Mouse (Mus musculus) hindbrain, embryonic 12.5 days (tissue): ENCODE data around the gene Crim1. TPM values are rescaled to one million over a fixed set of nuclear protein-coding genes. Genes with fewer than 3 reads are reported as not detected.

ENCODE experiments used
- ATAC-seq: fragments of 200-750 bp; cut with Nextera tagmentation; 2 replicates; pipeline ENCODE4 v1.8.0; 2017; ENCODE audit warnings: moderate TSS enrichment; ENCODE audit not compliant: low FRiP score
- H3K27ac ChIP-seq: fragments of 300-500 bp; sonication (generic); 2 replicates; pipeline ENCODE4 v1.5.1; 2016; ENCODE audit warnings: mild to moderate bottlenecking
- H3K27me3 ChIP-seq: fragments of 300-500 bp; sonication (generic); 2 replicates; pipeline ENCODE4 v1.6.1; 2016; ENCODE audit warnings: mild to moderate bottlenecking
- H3K36me3 ChIP-seq: fragments of 300-500 bp; sonication (generic); 2 replicates; pipeline ENCODE4 v1.6.1; 2016; ENCODE audit warnings: mild to moderate bottlenecking
- H3K4me1 ChIP-seq: fragments of 300-500 bp; sonication (generic); 2 replicates; pipeline ENCODE4 v1.6.1; 2016
- H3K4me2 ChIP-seq: fragments of 300-500 bp; sonication (generic); replicated peaks from 2 replicates; pipeline ENCODE4 v1.6.1; 2016; ENCODE audit warnings: mild to moderate bottlenecking
- H3K4me3 ChIP-seq: fragments of 300-500 bp; sonication (generic); 2 replicates; pipeline ENCODE4 v1.5.1; 2016; ENCODE audit warnings: mild to moderate bottlenecking
- H3K9ac ChIP-seq: fragments of 300-500 bp; sonication (generic); 2 replicates; pipeline ENCODE4 v1.6.1; 2016; ENCODE audit warnings: mild to moderate bottlenecking, moderate library complexity
- H3K9me3 ChIP-seq: fragments of 300-500 bp; sonication (generic); replicated peaks from 2 replicates; pipeline ENCODE4 v1.6.1; 2016; ENCODE audit warnings: mild to moderate bottlenecking
- WGBS: fragments of 180-500 bp; shearing (Covaris S2); methylation state at CpG from one replicate; pipeline ENCODE4 v1.1.7; 2016; 5-methylcytosine and 5-hydroxymethylcytosine counted together
- polyA plus RNA-seq: library from polyadenylated mRNA; unstranded; fragments of >200 nt; fragmentation: Nextera tagmentation; extraction: Ambion mirVana; gene quantifications from 2 replicates; pipeline ENCODE4 v1.2.1, GENCODE M21; 2016

Crim1 gene
- polyA plus RNA-seq, 1 experiment from 2014 or later = 11.0 TPM

GRCm38 (mm10) chr17:78321216-78321835 is 121.3 kb downstream of the Crim1 start:
- Histone ChIP-seq H3K4me2 (no peak overlapping the region), H3K27me3 (no peaks in the 10 kb centered on the region), H3K27ac (no peak overlapping the region), H3K9me3 (no peaks in the 10 kb centered on the region), H3K4me1 (peaks cover 3% of the 10 kb centered on the region; the same call in 1 of the 2 replicates), H3K9ac (no peak overlapping the region), H3K36me3 (no peaks in the 10 kb centered on the region), H3K4me3 (no peak overlapping the region)
- 84% methylated on average over 11 of the region's 11 CpGs for WGBS
- no peak for ATAC-seq

GRCm38 (mm10) chr17:78322369-78323335 is 122.6 kb downstream of the Crim1 start:
- no peak overlapping the region for H3K27ac ChIP-seq
- no peaks in the 10 kb centered on the region for H3K36me3 ChIP-seq
- H3K9ac ChIP-seq = no peak overlapping the region
- 57% methylated on average over 18 of the region's 18 CpGs for WGBS
- no peaks in the 10 kb centered on the region for H3K27me3 ChIP-seq
- H3K9me3 ChIP-seq = no peaks in the 10 kb centered on the region
- H3K4me1 ChIP-seq = peaks cover 3% of the 10 kb centered on the region; the same call in 1 of the 2 replicates
- H3K4me3 ChIP-seq = no peak overlapping the region
- ATAC-seq = no peak
- H3K4me2 ChIP-seq = no peak overlapping the region

DNA sequence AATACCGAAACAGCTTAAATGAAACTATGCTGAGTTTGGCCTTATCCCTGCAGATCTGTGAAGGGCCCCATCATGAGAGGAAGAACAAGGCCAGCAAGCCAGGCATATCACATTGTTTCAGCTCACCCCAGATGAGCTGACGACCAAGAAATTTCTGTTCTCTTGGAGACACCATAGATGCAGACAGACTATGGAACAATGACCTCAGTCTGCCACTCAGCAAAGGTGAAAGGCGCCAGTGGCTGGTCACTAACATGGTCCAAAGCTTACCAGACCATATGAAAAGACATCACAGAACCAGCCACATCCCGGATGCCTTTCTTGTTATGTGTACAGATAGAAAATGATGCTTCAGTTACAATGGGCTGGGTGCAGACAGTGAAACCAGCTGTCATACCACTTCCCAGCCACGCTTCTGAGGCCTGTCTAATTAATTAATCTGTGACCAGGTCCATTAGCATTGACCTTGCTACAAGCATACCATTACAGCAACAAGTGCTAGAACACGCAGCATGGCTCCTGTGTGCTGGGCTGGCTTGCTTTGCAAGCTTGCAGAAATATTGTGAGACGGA is 125.8 kb downstream of the Crim1 start:
- Histone ChIP-seq H3K36me3 (no peaks in the 10 kb centered on the region), H3K9ac (no peak overlapping the region), H3K4me2 (no peak overlapping the region), H3K27me3 (no peaks in the 10 kb centered on the region), H3K4me3 (no peak overlapping the region), H3K4me1 (peaks cover 3% of the 10 kb centered on the region; the same call in 1 of the 2 replicates), H3K27ac (no peak overlapping the region), H3K9me3 (no peaks in the 10 kb centered on the region)
- 0 out of 2 replicates have a peak, but pooled peaks have one; percentile 46 for ATAC-seq
- 60% methylated on average over 7 of the region's 7 CpGs for WGBS

DNA sequence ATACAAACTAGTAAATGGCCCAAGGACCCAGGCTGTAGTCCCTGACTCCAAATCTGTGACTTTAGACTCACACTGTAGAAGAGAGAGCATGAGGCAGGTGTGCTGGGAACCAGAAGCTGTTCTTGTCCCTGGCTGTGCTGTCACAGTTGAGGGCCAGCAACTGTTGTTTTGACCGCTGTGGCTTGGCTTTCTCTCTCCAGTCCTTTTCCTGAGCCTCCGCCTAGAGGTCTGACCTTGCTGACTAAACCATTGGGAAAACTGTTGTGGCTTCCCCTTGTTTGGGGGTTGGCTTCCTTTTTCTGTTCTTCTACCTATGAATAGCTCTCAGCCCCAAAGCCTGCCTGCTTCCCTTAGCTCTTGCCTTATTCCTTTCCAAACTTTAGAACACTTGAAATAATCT is 126.3 kb downstream of the Crim1 start:
- peaks cover 3% of the 10 kb centered on the region; the same call in 1 of the 2 replicates for H3K4me1 ChIP-seq
- 72% methylated on average over 2 of the region's 2 CpGs for WGBS
- H3K9me3 ChIP-seq = no peaks in the 10 kb centered on the region
- H3K4me2 ChIP-seq = no peak overlapping the region
- H3K27me3 ChIP-seq = no peaks in the 10 kb centered on the region
- ATAC-seq = 0 out of 2 replicates have a peak, but pooled peaks have one; percentile 19
- no peaks in the 10 kb centered on the region for H3K36me3 ChIP-seq
- no peak overlapping the region for H3K4me3 ChIP-seq
- H3K9ac ChIP-seq = no peak overlapping the region
- H3K27ac ChIP-seq = no peak overlapping the region

GRCm38 (mm10) chr17:78327187-78327586 is 127.1 kb downstream of the Crim1 start:
- Histone ChIP-seq H3K4me2 (no peak overlapping the region), H3K4me3 (no peak overlapping the region), H3K9me3 (no peaks in the 10 kb centered on the region), H3K36me3 (no peaks in the 10 kb centered on the region), H3K27ac (no peak overlapping the region), H3K9ac (no peak overlapping the region), H3K4me1 (peaks cover 3% of the 10 kb centered on the region; the same call in 1 of the 2 replicates), H3K27me3 (no peaks in the 10 kb centered on the region)
- 86% methylated on average over 4 of the region's 4 CpGs for WGBS
- no peak for ATAC-seq

DNA sequence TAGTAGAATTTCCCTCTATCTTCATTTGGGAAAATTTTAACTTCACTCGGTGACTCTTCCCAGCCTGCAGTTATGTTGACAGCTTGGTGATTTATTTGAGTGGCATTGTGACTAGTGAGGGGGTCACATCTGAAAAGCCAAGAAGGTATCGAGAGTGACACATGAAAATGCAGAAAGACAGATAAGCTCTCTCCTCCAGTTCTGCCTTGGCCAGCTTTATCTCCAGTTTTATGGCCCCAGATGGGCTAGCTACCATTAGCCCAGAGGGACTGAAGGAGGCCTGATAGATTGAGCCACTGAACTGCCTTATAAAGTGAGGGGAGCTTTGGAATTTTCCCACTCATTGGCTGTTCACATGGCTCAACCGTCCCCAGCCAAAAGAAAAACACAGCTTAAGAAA is 128.2 kb downstream of the Crim1 start:
- no peaks in the 10 kb centered on the region for H3K36me3 ChIP-seq
- H3K9ac ChIP-seq = no peak overlapping the region
- no peaks in the 10 kb centered on the region for H3K27me3 ChIP-seq
- no peak for ATAC-seq
- H3K27ac ChIP-seq = no peak overlapping the region
- no peak overlapping the region for H3K4me2 ChIP-seq
- WGBS = 49% methylated on average over 3 of the region's 3 CpGs
- no peak overlapping the region for H3K4me3 ChIP-seq
- no peaks in the 10 kb centered on the region for H3K9me3 ChIP-seq
- peaks cover 3% of the 10 kb centered on the region; the same call in 1 of the 2 replicates for H3K4me1 ChIP-seq

DNA sequence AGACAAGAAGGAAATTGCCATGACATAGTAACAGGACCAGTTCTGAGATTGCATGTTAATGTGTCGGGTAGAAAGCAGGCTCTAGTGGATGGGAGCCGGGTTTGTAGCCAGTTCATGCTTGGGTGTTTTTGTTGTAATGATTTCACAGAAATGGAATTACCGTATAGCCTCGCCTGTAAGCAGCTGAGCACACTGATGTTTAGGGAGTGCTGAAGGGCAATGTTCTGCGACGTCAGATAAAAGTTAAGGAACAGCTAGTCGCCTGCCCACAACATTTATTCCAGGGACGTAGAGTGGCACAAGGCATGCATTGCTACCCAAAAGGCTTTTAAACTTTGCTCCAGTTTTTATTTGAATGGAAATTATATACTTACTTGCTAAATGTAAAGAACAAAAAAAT is 131.4 kb downstream of the Crim1 start:
- H3K36me3 ChIP-seq = 0 out of 2 replicates have a peak, but pooled peaks cover 11% of the 10 kb centered on the region

DNA sequence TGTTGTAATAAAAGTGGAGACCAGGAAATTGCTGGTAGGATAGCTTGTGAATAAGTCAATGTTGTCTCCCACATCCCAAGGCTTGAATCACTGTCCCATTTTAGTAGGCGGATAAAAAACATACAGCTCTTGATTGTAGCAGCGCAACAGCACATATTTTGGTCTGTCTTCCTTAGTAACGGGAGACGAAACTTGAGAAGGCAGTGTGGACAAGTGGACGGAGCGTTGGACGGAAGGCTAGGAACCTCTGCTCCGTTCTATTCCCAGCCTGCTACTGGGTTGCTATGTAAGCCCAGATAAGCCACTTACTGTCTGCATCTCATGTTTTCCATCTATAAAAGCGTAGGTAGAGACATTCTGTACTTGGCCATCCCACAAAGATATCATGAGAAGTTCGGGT is 133.2 kb downstream of the Crim1 start:
- H3K36me3 ChIP-seq = peaks cover 11% of the 10 kb centered on the region; the same call in 1 of the 2 replicates
- no peak overlapping the region for H3K9ac ChIP-seq
- WGBS = 97% methylated on average over 10 of the region's 10 CpGs
- H3K4me2 ChIP-seq = no peak overlapping the region
- H3K4me1 ChIP-seq = no peaks in the 10 kb centered on the region
- H3K4me3 ChIP-seq = no peak overlapping the region
- H3K9me3 ChIP-seq = no peaks in the 10 kb centered on the region
- H3K27ac ChIP-seq = no peak overlapping the region
- H3K27me3 ChIP-seq = no peaks in the 10 kb centered on the region
- ATAC-seq = no peak

More for the DNA sequence above, 131.4 kb downstream of the Crim1 start:
- no peak overlapping the region for H3K27ac ChIP-seq
- no peak overlapping the region for H3K9ac ChIP-seq
- H3K27me3 ChIP-seq = no peaks in the 10 kb centered on the region
- no peak for ATAC-seq
- H3K4me1 ChIP-seq = no peaks in the 10 kb centered on the region; the same call in 1 of the 2 replicates
- H3K4me3 ChIP-seq = no peak overlapping the region
- H3K4me2 ChIP-seq = no peak overlapping the region
- 79% methylated on average over 8 of the region's 8 CpGs for WGBS
- H3K9me3 ChIP-seq = no peaks in the 10 kb centered on the region

DNA sequence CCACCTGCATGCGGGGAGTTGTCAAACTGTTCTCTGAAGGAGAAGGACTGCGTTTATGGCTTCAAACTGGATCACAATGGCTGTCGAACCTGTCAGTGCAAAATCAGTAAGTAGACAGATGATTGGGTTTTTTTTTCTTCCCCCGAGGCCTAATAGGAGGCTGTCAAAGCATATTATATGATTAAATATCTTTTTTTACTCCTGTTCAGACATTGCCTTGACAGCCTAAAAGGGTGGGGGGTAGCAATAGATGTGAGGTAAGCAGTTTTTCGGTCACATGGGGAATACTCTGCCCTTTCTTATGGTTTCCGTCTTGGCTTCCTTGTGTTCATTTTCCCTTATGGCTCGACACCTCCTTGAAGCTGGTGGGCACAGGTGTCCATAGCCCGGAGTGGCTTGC is 135.2 kb downstream of the Crim1 start:
- no peak overlapping the region for H3K4me3 ChIP-seq
- no peaks in the 10 kb centered on the region for H3K9me3 ChIP-seq
- H3K27ac ChIP-seq = no peak overlapping the region
- no peak overlapping the region for H3K4me2 ChIP-seq
- WGBS = 78% methylated on average over 8 of the region's 8 CpGs
- no peak for ATAC-seq
- H3K9ac ChIP-seq = no peak overlapping the region
- H3K36me3 ChIP-seq = peaks cover 11% of the 10 kb centered on the region; the same call in 1 of the 2 replicates
- no peaks in the 10 kb centered on the region for H3K4me1 ChIP-seq
- H3K27me3 ChIP-seq = no peaks in the 10 kb centered on the region

DNA sequence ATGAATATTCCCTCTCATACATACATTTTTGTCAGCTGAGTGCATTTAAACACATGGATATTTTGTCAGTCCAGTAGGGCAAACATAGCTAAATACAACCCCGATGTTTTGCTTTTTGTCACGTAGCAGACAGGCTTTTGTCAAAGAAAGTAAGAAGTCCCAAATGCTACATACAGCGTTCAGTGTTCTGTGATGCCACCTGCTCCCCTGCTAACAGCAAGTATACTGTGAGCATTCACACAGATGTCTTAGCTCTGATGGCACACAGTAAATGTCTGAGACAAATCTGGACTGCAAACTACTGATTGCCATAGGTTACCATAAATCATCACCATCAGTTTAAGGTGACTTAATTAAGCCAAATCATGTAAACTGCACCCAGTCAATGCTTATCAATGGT is 143.6 kb downstream of the Crim1 start:
- peaks cover 6% of the 10 kb centered on the region for H3K36me3 ChIP-seq
- WGBS = 90% methylated on average over 3 of the region's 3 CpGs
- no peak overlapping the region for H3K27ac ChIP-seq
- no peaks in the 10 kb centered on the region for H3K4me1 ChIP-seq
- H3K27me3 ChIP-seq = no peaks in the 10 kb centered on the region
- no peak overlapping the region for H3K9ac ChIP-seq
- H3K9me3 ChIP-seq = no peaks in the 10 kb centered on the region
- H3K4me2 ChIP-seq = no peak overlapping the region
- no peak overlapping the region for H3K4me3 ChIP-seq
- ATAC-seq = no peak

GRCm38 (mm10) chr17:78347111-78347801 is 147.2 kb downstream of the Crim1 start:
- no peak for ATAC-seq
- Histone ChIP-seq H3K27me3 (no peaks in the 10 kb centered on the region), H3K36me3 (peaks cover 6% of the 10 kb centered on the region; the same call in 1 of the 2 replicates), H3K4me1 (0 out of 2 replicates have a peak, but pooled peaks cover 3% of the 10 kb centered on the region), H3K4me2 (no peak overlapping the region), H3K9ac (no peak overlapping the region), H3K27ac (no peak overlapping the region), H3K9me3 (no peaks in the 10 kb centered on the region), H3K4me3 (no peak overlapping the region)
- 96% methylated on average over 17 of the region's 17 CpGs for WGBS
